Mouse (Mus musculus) liver, embryonic 12.5 days (tissue): ENCODE data around the gene Cabcoco1. TPM values are rescaled to one million over a fixed set of nuclear protein-coding genes. Genes with fewer than 3 reads are reported as not detected.
A peak's percentile ranks its signal among the peaks of the same experiment; 100 is the strongest.

Experiments used
- ATAC-seq: fragments of 200-750 bp; cut with Nextera tagmentation; 2 replicates; pipeline ENCODE4 v1.8.0; 2017; ENCODE audit warnings: moderate number of reproducible peaks, mild to moderate bottlenecking, moderate library complexity
- H3K27ac ChIP-seq: fragments of 300-500 bp; sonication (generic); 2 replicates; pipeline ENCODE4 v1.5.1; 2016; ENCODE audit warnings: mild to moderate bottlenecking
- H3K27me3 ChIP-seq: fragments of 300-500 bp; sonication (generic); replicated peaks from 2 replicates; pipeline ENCODE4 v1.6.1; 2016; ENCODE audit warnings: mild to moderate bottlenecking, moderate library complexity
- H3K36me3 ChIP-seq: fragments of 300-500 bp; sonication (generic); 2 replicates; pipeline ENCODE4 v1.6.1; 2016; ENCODE audit warnings: mild to moderate bottlenecking, moderate library complexity
- H3K4me1 ChIP-seq: fragments of 300-500 bp; sonication (generic); 2 replicates; pipeline ENCODE4 v1.6.1; 2016
- H3K4me2 ChIP-seq: fragments of 300-500 bp; sonication (generic); 2 replicates; pipeline ENCODE4 v1.6.1; 2016; ENCODE audit warnings: mild to moderate bottlenecking, moderate library complexity
- H3K4me3 ChIP-seq: fragments of 300-500 bp; sonication (generic); 2 replicates; pipeline ENCODE4 v1.5.1; 2016; ENCODE audit warnings: mild to moderate bottlenecking, moderate library complexity
- H3K9ac ChIP-seq: fragments of 300-500 bp; sonication (generic); 2 replicates; pipeline ENCODE4 v1.6.1; 2016; ENCODE audit warnings: mild to moderate bottlenecking, moderate library complexity
- H3K9me3 ChIP-seq: fragments of 300-500 bp; sonication (generic); replicated peaks from 2 replicates; pipeline ENCODE4 v1.6.1; 2016; ENCODE audit warnings: mild to moderate bottlenecking, moderate library complexity
- WGBS: fragments of 180-500 bp; shearing (Covaris S2); methylation state at CpG from one replicate; pipeline ENCODE4 v1.1.7; 2016; ENCODE audit not compliant: insufficient replicate concordance; 5-methylcytosine and 5-hydroxymethylcytosine counted together
- polyA plus RNA-seq: library from polyadenylated mRNA; unstranded; fragments of >200 nt; fragmentation: Nextera tagmentation; extraction: Ambion mirVana; gene quantifications from 2 replicates; pipeline ENCODE4 v1.2.1, GENCODE M21; 2016

The Cabcoco1 gene
- polyA plus RNA-seq, 1 experiment from 2014 or later: 1.3 TPM

DNA sequence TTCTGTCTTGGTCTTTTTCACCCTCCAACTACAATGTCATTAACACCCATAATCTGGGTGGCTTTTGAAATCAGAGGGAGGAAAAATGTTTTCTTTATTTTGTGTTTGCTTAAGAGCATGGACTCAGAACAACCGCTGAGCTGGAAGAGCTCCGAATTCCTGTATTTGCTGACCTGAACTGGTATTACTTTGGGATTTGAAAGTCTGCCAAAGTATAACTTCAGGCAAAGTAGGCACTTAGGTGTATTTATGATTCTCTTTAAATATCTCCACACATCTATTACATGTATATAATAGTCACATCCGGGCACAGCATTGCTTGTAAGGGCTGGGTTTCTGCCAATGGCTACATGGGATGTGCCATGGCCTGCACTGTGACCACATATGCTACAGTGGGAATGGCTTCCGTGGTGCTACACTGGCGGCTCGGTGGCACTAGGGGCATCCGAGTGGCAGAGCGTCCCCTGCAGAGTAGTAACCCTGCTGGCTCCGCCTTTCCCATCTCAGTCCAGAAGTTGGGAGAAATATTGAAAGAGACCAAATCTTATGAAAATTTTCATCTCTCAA lies 37.0 kb downstream of the Cabcoco1 start:
- Histone ChIP-seq H3K9ac (no peak overlapping the region), H3K27ac (no peak overlapping the region), H3K27me3 (no peaks in the 10 kb centered on the region), H3K9me3 (peaks cover 6% of the 10 kb centered on the region; the same call in 1 of the 2 replicates), H3K4me3 (no peak overlapping the region), H3K36me3 (no peaks in the 10 kb centered on the region), H3K4me2 (no peak overlapping the region), H3K4me1 (no peaks in the 10 kb centered on the region)
- 80% methylated on average over 9 of the region's 9 CpGs for WGBS
- ATAC-seq: no peak

DNA sequence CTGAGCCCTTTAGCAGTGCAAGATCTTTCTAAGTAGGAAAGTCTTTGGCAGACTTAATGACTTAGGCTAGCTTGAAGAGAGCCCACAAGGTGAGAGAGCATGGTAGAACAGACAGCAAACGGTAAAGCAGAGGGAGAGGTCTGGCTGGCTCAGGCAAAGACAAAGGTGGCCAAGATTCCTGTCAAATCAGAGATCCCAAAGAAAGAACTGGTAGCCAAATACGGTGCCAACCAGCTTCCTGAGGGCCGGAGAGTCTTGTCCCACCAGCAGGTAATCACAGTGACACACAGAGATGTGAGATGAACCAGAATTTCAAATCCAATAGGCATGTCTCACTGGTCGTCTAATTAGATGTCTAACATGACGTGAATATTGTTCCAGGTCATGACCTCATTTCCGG lies 40.6 kb downstream of the Cabcoco1 start:
- H3K4me2 ChIP-seq: no peak overlapping the region
- H3K9me3 ChIP-seq: peaks cover 1% of the 10 kb centered on the region; the same call in 1 of the 2 replicates
- no peaks in the 10 kb centered on the region for H3K36me3 ChIP-seq
- no peaks in the 10 kb centered on the region for H3K4me1 ChIP-seq
- 62% methylated on average over 6 of the region's 6 CpGs for WGBS
- ATAC-seq: no peak
- H3K27me3 ChIP-seq: no peaks in the 10 kb centered on the region
- no peak overlapping the region for H3K9ac ChIP-seq
- H3K4me3 ChIP-seq: no peak overlapping the region
- no peak overlapping the region for H3K27ac ChIP-seq

DNA sequence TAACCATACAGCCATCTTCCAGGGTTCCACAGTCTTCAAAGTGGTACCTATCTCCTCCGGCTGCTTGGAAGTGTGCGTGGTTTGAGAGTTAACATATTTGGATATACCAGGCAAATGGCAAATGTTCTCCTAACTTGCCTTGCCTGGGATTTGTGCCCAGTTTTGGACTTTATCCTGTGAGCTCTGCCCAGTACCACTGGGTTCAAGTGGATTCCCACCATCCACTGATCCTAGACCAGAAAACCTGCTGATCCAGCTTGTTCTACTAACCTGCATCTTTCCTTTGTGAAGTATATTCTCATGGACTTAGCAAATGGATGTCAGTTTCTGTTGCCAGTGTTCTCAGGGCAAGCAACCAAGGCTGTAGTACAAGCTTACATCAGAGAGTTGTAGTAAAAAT lies 46.5 kb downstream of the Cabcoco1 start:
- H3K9ac ChIP-seq: no peak overlapping the region
- H3K27me3 ChIP-seq: no peaks in the 10 kb centered on the region
- H3K4me1 ChIP-seq: no peaks in the 10 kb centered on the region
- 74% methylated on average over 2 of the region's 2 CpGs for WGBS
- no peaks in the 10 kb centered on the region for H3K36me3 ChIP-seq
- H3K9me3 ChIP-seq: no peaks in the 10 kb centered on the region
- no peak overlapping the region for H3K4me2 ChIP-seq
- ATAC-seq: no peak
- H3K27ac ChIP-seq: no peak overlapping the region
- H3K4me3 ChIP-seq: no peak overlapping the region

DNA sequence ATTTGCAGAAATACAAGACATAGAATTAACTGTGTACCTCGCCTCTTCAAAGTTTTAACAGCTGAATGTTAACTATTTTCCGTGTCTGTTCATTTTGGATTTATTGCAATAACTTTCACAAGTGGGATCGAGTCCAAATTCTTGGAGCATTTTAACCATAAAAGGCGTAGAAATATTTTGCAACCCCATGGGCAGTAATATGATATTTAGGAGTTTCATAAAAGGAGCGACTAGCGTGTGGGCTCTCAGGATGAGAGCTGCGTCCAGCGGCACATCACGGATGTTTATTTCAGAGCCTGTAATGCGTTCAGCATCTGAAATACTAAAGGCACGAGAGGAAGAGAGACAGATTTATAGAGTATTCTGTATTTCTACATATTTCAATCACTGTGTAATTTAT lies 50.1 kb downstream of the Cabcoco1 start:
- no peaks in the 10 kb centered on the region for H3K4me1 ChIP-seq
- H3K9me3 ChIP-seq: no peaks in the 10 kb centered on the region
- H3K4me3 ChIP-seq: no peak overlapping the region
- no peaks in the 10 kb centered on the region for H3K27me3 ChIP-seq
- WGBS: 71% methylated on average over 11 of the region's 11 CpGs
- H3K9ac ChIP-seq: no peak overlapping the region
- H3K36me3 ChIP-seq: no peaks in the 10 kb centered on the region
- no peak overlapping the region for H3K27ac ChIP-seq
- no peak for ATAC-seq
- no peak overlapping the region for H3K4me2 ChIP-seq

DNA sequence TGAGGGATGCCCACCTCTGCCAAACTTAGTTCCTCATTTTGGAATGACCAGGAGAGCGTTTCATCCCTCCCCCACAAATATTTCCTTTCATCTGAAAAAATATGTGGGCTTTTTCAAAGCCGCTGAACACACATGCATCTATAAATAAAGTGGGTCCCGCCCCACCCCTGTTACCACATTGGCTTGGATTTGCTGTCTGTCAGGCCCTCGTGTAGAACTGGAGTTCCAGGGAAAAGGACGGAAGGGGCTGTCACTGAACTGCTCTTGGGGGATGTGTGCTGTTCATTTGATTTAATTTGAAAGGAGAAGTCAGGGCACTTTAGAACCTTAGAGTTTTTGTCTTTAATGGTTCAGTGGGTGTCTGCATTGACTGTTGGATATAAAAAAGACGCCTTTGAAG lies 50.9 kb downstream of the Cabcoco1 start:
- 41% methylated on average over 6 of the region's 6 CpGs for WGBS
- H3K9ac ChIP-seq: no peak overlapping the region
- H3K4me3 ChIP-seq: no peak overlapping the region
- no peaks in the 10 kb centered on the region for H3K4me1 ChIP-seq
- H3K36me3 ChIP-seq: no peaks in the 10 kb centered on the region
- no peak for ATAC-seq
- H3K4me2 ChIP-seq: no peak overlapping the region
- no peak overlapping the region for H3K27ac ChIP-seq
- H3K27me3 ChIP-seq: no peaks in the 10 kb centered on the region
- no peaks in the 10 kb centered on the region for H3K9me3 ChIP-seq

DNA sequence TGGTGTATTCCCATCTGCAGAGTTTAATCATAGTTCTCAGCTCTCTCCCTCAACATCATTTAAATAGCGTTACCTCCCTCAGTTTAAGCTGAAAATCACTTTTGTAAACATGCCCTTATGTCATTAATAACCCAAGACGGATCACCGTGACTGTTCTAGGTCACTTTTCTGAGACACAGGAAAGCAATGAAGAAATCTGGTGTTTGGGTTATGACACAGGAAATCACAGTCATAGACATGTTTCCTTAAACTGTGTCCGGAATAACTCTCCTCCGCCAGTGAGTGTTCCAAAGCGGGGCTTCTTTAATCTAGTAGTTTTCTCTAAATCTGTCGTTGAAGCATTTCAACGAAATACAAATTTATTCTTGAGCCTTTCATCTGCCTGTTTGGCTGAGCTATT lies 68.9 kb downstream of the Cabcoco1 start:
- no peaks in the 10 kb centered on the region for H3K9me3 ChIP-seq
- H3K36me3 ChIP-seq: no peaks in the 10 kb centered on the region
- no peak overlapping the region for H3K4me3 ChIP-seq
- H3K4me2 ChIP-seq: no peak overlapping the region
- H3K9ac ChIP-seq: no peak overlapping the region
- no peaks in the 10 kb centered on the region for H3K4me1 ChIP-seq
- ATAC-seq: no peak
- no peaks in the 10 kb centered on the region for H3K27me3 ChIP-seq
- no peak overlapping the region for H3K27ac ChIP-seq
- 68% methylated on average over 8 of the region's 8 CpGs for WGBS

DNA sequence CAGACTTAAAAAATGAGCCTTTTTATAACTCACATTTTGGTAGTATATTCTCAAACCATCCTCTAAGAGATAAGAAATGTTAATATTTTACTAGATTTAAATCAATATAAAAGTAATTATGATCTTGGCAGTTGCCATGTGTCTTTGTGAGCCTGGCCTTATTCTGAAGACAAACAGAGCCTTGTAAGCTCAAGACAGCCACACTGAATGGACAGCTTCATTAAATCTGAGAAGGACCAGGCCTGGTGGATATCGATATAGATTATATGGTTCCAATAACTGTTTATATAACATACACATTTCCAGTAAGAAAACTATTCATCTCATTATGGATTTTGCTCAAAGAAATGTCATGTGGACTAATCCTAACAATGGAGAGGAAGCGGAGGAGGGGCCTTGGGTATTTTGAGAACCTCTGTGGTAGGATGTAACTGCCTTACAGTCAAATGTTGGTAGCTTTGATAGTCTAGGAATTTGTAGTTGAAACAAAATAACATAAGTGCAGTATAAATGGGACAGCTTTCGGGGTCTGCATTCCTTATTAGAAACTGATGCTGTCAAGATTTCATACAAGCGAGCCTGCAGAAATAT lies 75.9 kb downstream of the Cabcoco1 start:
- no peak overlapping the region for H3K4me3 ChIP-seq
- WGBS: 75% methylated on average over 4 of the region's 4 CpGs
- no peak overlapping the region for H3K27ac ChIP-seq
- no peaks in the 10 kb centered on the region for H3K4me1 ChIP-seq
- no peaks in the 10 kb centered on the region for H3K27me3 ChIP-seq
- ATAC-seq: no peak
- no peak overlapping the region for H3K9ac ChIP-seq
- H3K4me2 ChIP-seq: no peak overlapping the region
- H3K9me3 ChIP-seq: no peaks in the 10 kb centered on the region
- no peaks in the 10 kb centered on the region for H3K36me3 ChIP-seq

DNA sequence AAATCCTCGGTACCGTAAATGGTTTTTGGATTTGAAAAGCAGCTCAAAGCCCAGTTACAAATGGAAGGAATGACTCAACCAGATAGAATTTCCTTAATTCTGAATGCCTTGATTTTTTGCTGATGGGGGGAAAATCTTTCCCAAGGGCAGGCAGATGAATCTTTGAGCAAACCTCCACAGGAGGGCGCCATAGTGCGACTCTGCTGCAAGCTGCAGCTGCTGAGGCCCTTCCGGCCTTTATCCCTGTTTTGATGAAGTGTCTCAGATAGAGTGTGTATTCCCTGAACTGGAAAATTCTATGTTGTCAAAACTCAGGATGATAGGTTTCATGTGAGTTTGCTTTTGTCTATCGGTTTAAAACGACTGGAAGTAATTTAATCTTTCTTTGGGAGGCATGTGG lies 76.8 kb downstream of the Cabcoco1 start:
- H3K4me3 ChIP-seq: no peak overlapping the region
- ATAC-seq: no peak
- no peaks in the 10 kb centered on the region for H3K9me3 ChIP-seq
- no peaks in the 10 kb centered on the region for H3K27me3 ChIP-seq
- H3K4me1 ChIP-seq: no peaks in the 10 kb centered on the region
- H3K4me2 ChIP-seq: no peak overlapping the region
- H3K9ac ChIP-seq: no peak overlapping the region
- H3K27ac ChIP-seq: no peak overlapping the region
- H3K36me3 ChIP-seq: no peaks in the 10 kb centered on the region
- 33% methylated on average over 7 of the region's 7 CpGs for WGBS

DNA sequence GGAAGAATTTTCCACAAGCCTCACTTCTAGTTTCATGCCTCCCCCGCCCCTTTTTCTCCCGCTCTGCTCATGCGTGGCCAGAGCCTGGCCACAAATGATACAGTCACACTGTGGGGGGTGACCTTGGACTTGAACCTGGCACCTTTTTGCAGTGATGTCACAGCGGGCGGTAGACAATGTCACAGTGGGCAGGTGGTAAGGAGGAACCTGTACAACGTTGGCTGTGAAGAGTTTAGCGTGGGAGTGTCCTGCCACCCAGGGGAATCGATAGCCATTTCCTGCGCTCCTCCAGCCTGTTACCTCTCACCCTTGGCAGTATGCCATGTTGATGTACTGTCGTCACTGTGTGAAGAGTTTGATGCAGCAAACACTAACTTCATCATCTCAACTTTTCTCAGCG lies 81.9 kb downstream of the Cabcoco1 start:
- H3K27me3 ChIP-seq: no peaks in the 10 kb centered on the region
- no peak overlapping the region for H3K9ac ChIP-seq
- H3K4me2 ChIP-seq: no peak overlapping the region
- H3K36me3 ChIP-seq: no peaks in the 10 kb centered on the region
- H3K27ac ChIP-seq: no peak overlapping the region
- WGBS: 70% methylated on average over 11 of the region's 11 CpGs
- no peaks in the 10 kb centered on the region for H3K9me3 ChIP-seq
- no peak overlapping the region for H3K4me3 ChIP-seq
- ATAC-seq: no peak
- H3K4me1 ChIP-seq: no peaks in the 10 kb centered on the region

DNA sequence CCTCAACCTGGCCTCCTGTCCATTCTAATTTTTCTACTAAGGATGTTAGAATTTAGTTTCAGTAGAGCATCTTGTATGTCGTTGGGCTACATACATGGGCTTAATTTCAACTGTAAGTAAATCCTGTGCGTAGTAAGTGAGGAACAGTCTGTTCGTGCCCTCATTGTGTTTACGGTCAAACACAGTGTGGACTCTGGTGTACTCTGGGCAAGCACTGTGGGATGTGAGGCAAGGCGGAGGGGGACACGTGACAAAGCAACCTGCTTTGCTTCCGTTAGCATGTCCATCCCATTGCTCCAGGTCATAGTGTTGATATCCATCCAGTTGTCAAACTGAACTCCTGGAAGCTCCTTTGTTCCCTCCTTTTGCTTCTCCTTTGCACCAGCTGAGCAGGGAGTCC lies 84.7 kb downstream of the Cabcoco1 start:
- H3K9ac ChIP-seq: no peak overlapping the region
- 79% methylated on average over 7 of the region's 7 CpGs for WGBS
- no peak for ATAC-seq
- no peaks in the 10 kb centered on the region for H3K36me3 ChIP-seq
- H3K4me1 ChIP-seq: no peaks in the 10 kb centered on the region
- no peak overlapping the region for H3K27ac ChIP-seq
- 0 out of 2 replicates have a peak, but pooled peaks cover 5% of the 10 kb centered on the region for H3K9me3 ChIP-seq
- H3K4me3 ChIP-seq: no peak overlapping the region
- no peak overlapping the region for H3K4me2 ChIP-seq
- no peaks in the 10 kb centered on the region for H3K27me3 ChIP-seq

DNA sequence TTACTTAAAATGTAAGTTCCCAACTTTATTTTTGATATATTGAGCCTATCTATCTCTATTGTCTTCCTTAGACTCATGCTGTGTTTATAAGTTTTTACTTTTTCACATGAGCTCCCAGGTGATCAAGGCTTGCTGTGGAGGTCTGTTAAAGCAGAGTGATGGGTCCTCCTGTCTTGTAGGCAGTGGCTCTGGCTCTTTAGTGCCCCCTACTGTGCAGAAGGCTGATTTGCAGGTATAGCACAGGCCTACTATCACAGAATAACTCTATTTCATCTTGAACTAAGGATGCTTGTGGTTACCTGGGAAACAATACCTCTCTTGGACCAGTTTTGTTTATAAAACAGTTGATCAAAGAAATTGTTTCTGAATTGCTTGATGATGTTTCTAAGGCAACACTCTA lies 87.2 kb downstream of the Cabcoco1 start:
- H3K4me1 ChIP-seq: no peaks in the 10 kb centered on the region
- ATAC-seq: no peak
- H3K36me3 ChIP-seq: no peaks in the 10 kb centered on the region
- no peak overlapping the region for H3K9ac ChIP-seq
- H3K9me3 ChIP-seq: 0 out of 2 replicates have a peak, but pooled peaks cover 5% of the 10 kb centered on the region
- H3K4me3 ChIP-seq: no peak overlapping the region
- no peaks in the 10 kb centered on the region for H3K27me3 ChIP-seq
- H3K4me2 ChIP-seq: no peak overlapping the region
- H3K27ac ChIP-seq: no peak overlapping the region

DNA sequence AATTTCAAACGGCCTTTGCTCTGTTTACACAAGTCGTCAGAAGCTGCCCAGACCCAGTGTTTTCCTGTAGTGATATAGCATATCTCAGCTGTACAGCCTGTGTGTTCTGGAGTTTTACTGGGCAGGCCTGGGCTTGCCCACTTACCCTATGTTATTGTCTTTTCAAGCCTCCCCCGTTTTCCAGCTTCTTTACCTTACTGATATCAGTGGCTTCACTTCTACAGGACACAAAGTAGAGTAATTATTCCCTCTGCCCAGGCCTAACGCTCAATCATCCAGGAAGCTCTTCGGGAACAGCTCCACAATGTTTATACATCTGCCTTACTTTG lies 94.9 kb downstream of the Cabcoco1 start:
- no peaks in the 10 kb centered on the region for H3K27me3 ChIP-seq
- H3K4me1 ChIP-seq: peaks cover 36% of the 10 kb centered on the region
- ATAC-seq: peak; percentile 94
- H3K27ac ChIP-seq: peak overlapping the region; percentile 76
- no peaks in the 10 kb centered on the region for H3K36me3 ChIP-seq
- no peak overlapping the region for H3K9ac ChIP-seq
- no peaks in the 10 kb centered on the region for H3K9me3 ChIP-seq
- H3K4me2 ChIP-seq: peak overlapping the region; percentile 41
- no peak overlapping the region for H3K4me3 ChIP-seq
- WGBS: 24% methylated on average over 5 of the region's 5 CpGs
